Mouse (Mus musculus) heart, embryonic 15.5 days (tissue): ENCODE measurements around the gene Gsg1l2. TPM values are rescaled to one million over a fixed set of nuclear protein-coding genes. Genes with fewer than 3 reads are reported as not detected.
A peak's percentile ranks its signal among the peaks of the same experiment; 100 is the strongest.

Experiments
- ATAC-seq: fragments of 200-750 bp; cut with Nextera tagmentation; replicated peaks from 2 replicates; pipeline ENCODE4 v1.8.0; 2017; ENCODE audit warnings: low read depth, moderate TSS enrichment; ENCODE audit not compliant: insufficient number of reproducible peaks, insufficient read depth, low FRiP score
- H3K27ac ChIP-seq: fragments of 300-500 bp; sonication (generic); 2 replicates; pipeline ENCODE4 v1.5.1; 2015; ENCODE audit warnings: mild to moderate bottlenecking, inconsistent platforms
- H3K27me3 ChIP-seq: fragments of 300-500 bp; sonication (generic); 2 replicates; pipeline ENCODE4 v1.6.1; 2015; ENCODE audit warnings: inconsistent platforms
- H3K36me3 ChIP-seq: fragments of 300-500 bp; sonication (generic); 2 replicates; pipeline ENCODE4 v1.6.1; 2015; ENCODE audit warnings: mild to moderate bottlenecking, inconsistent platforms
- H3K4me1 ChIP-seq: fragments of 300-500 bp; sonication (generic); replicated peaks from 2 replicates; pipeline ENCODE4 v1.6.1; 2015; ENCODE audit warnings: inconsistent platforms
- H3K4me2 ChIP-seq: fragments of 300-500 bp; sonication (generic); 2 replicates; pipeline ENCODE4 v1.6.1; 2015; ENCODE audit warnings: inconsistent platforms, mild to moderate bottlenecking, moderate library complexity
- H3K4me3 ChIP-seq: fragments of 300-500 bp; sonication (generic); 2 replicates; pipeline ENCODE4 v1.5.1; 2015; ENCODE audit warnings: mild to moderate bottlenecking, inconsistent platforms
- H3K9ac ChIP-seq: fragments of 300-500 bp; sonication (generic); 2 replicates; pipeline ENCODE4 v1.6.1; 2015; ENCODE audit warnings: mild to moderate bottlenecking, inconsistent platforms
- H3K9me3 ChIP-seq: fragments of 300-500 bp; sonication (generic); replicated peaks from 2 replicates; pipeline ENCODE4 v1.6.1; 2016; ENCODE audit warnings: inconsistent platforms
- WGBS: fragments of 180-500 bp; shearing (Covaris S2); methylation state at CpG from one replicate; pipeline ENCODE4 v1.1.7; 2015; ENCODE audit warnings: mixed read lengths; 5-methylcytosine and 5-hydroxymethylcytosine counted together
- polyA plus RNA-seq: library from polyadenylated mRNA; unstranded; fragments of >200 nt; fragmentation: Nextera tagmentation; extraction: Ambion mirVana; gene quantifications from 2 replicates; pipeline ENCODE4 v1.2.1, GENCODE M21; 2015

The Gsg1l2 gene
- polyA plus RNA-seq = not detected in 2 replicates

GRCm38 (mm10) chr11:67774379-67774778 lies at the start of gene Gsg1l2:
Gsg1l2 (plus strand) TSS chr11:67774608.
- WGBS = 79% methylated on average over 12 of the region's 12 CpGs

GRCm38 (mm10) chr11:67727095-67727494 lies 47.3 kb upstream of the Gsg1l2 start:
- H3K27ac ChIP-seq = peak overlapping the region; percentile 60
- no peak overlapping the region for H3K4me2 ChIP-seq
- 42% methylated on average over 6 of the region's 6 CpGs for WGBS
- no peaks in the 10 kb centered on the region for H3K9me3 ChIP-seq
- H3K4me1 ChIP-seq = peaks cover 9% of the 10 kb centered on the region
- H3K4me3 ChIP-seq = no peak overlapping the region
- H3K9ac ChIP-seq = no peak overlapping the region
- no peaks in the 10 kb centered on the region for H3K27me3 ChIP-seq
- ATAC-seq = no peak
- no peaks in the 10 kb centered on the region for H3K36me3 ChIP-seq

More at GRCm38 (mm10) chr11:67774379-67774778, at the start of gene Gsg1l2:
- Histone ChIP-seq H3K27me3 (no peaks in the 10 kb centered on the region), H3K9ac (no peak within 1 kb of the TSS), H3K4me1 (no peaks in the 10 kb centered on the region; the same call in 1 of the 2 replicates), H3K9me3 (no peaks in the 10 kb centered on the region), H3K4me3 (no peak within 1 kb of the TSS), H3K36me3 (no peaks in the 10 kb centered on the region), H3K27ac (no peak within 1 kb of the TSS), H3K4me2 (no peak within 1 kb of the TSS)
- ATAC-seq = no peak

GRCm38 (mm10) chr11:67728726-67729125 lies 45.7 kb upstream of the Gsg1l2 start:
- Histone ChIP-seq H3K4me2 (no peak overlapping the region), H3K9me3 (no peaks in the 10 kb centered on the region), H3K4me3 (no peak overlapping the region), H3K27me3 (no peaks in the 10 kb centered on the region), H3K9ac (no peak overlapping the region), H3K36me3 (no peaks in the 10 kb centered on the region), H3K4me1 (peaks cover 9% of the 10 kb centered on the region), H3K27ac (no peak overlapping the region)
- ATAC-seq = no peak

GRCm38 (mm10) chr11:67731056-67731455 lies 43.4 kb upstream of the Gsg1l2 start:
- H3K9ac ChIP-seq = no peak overlapping the region
- WGBS = 82% methylated on average over 2 of the region's 2 CpGs
- no peak overlapping the region for H3K4me2 ChIP-seq
- no peak overlapping the region for H3K4me3 ChIP-seq
- no peak for ATAC-seq
- no peak overlapping the region for H3K27ac ChIP-seq
- H3K27me3 ChIP-seq = no peaks in the 10 kb centered on the region
- peaks cover 9% of the 10 kb centered on the region for H3K4me1 ChIP-seq
- H3K36me3 ChIP-seq = no peaks in the 10 kb centered on the region
- H3K9me3 ChIP-seq = no peaks in the 10 kb centered on the region

- ATAC-seq = no peak
Observed at GRCm38 (mm10) chr11:67733726-67734125, 40.7 kb upstream of the Gsg1l2 start.

GRCm38 (mm10) chr11:67734597-67734996 lies 39.8 kb upstream of the Gsg1l2 start:
- Histone ChIP-seq H3K4me3 (no peak overlapping the region), H3K4me1 (no peaks in the 10 kb centered on the region), H3K9me3 (no peaks in the 10 kb centered on the region), H3K9ac (no peak overlapping the region), H3K36me3 (no peaks in the 10 kb centered on the region), H3K27me3 (no peaks in the 10 kb centered on the region), H3K4me2 (no peak overlapping the region), H3K27ac (no peak overlapping the region)
- WGBS = 61% methylated on average over 3 of the region's 3 CpGs
- ATAC-seq = no peak

More at GRCm38 (mm10) chr11:67733726-67734125, 40.7 kb upstream of the Gsg1l2 start:
- H3K9ac ChIP-seq = no peak overlapping the region
- H3K9me3 ChIP-seq = no peaks in the 10 kb centered on the region
- H3K27ac ChIP-seq = no peak overlapping the region
- 69% methylated on average over 1 of the region's 1 CpGs for WGBS
- H3K4me2 ChIP-seq = no peak overlapping the region
- H3K4me3 ChIP-seq = no peak overlapping the region
- no peaks in the 10 kb centered on the region for H3K27me3 ChIP-seq
- no peaks in the 10 kb centered on the region for H3K4me1 ChIP-seq
- H3K36me3 ChIP-seq = no peaks in the 10 kb centered on the region

- no peak for ATAC-seq
- H3K4me2 ChIP-seq = no peak overlapping the region
Observed at GRCm38 (mm10) chr11:67738345-67738744, 36.1 kb upstream of the Gsg1l2 start.

GRCm38 (mm10) chr11:67738846-67739490 lies 35.4 kb upstream of the Gsg1l2 start:
- Histone ChIP-seq H3K36me3 (no peaks in the 10 kb centered on the region), H3K9me3 (no peaks in the 10 kb centered on the region), H3K4me2 (no peak overlapping the region), H3K4me1 (no peaks in the 10 kb centered on the region), H3K9ac (no peak overlapping the region), H3K27ac (no peak overlapping the region), H3K27me3 (no peaks in the 10 kb centered on the region), H3K4me3 (no peak overlapping the region)
- 86% methylated on average over 5 of the region's 5 CpGs for WGBS
- ATAC-seq = no peak

More at GRCm38 (mm10) chr11:67738345-67738744, 36.1 kb upstream of the Gsg1l2 start:
- Histone ChIP-seq H3K27ac (no peak overlapping the region), H3K4me1 (no peaks in the 10 kb centered on the region), H3K9ac (no peak overlapping the region), H3K27me3 (no peaks in the 10 kb centered on the region), H3K9me3 (no peaks in the 10 kb centered on the region), H3K36me3 (no peaks in the 10 kb centered on the region), H3K4me3 (no peak overlapping the region)
- 76% methylated on average over 6 of the region's 6 CpGs for WGBS

GRCm38 (mm10) chr11:67741569-67741968 lies 32.8 kb upstream of the Gsg1l2 start:
- Histone ChIP-seq H3K4me3 (no peak overlapping the region), H3K27ac (no peak overlapping the region), H3K4me1 (no peaks in the 10 kb centered on the region), H3K9ac (no peak overlapping the region), H3K9me3 (no peaks in the 10 kb centered on the region), H3K4me2 (no peak overlapping the region), H3K27me3 (no peaks in the 10 kb centered on the region), H3K36me3 (no peaks in the 10 kb centered on the region)
- ATAC-seq = no peak

GRCm38 (mm10) chr11:67756287-67756686 lies 18.1 kb upstream of the Gsg1l2 start:
- Histone ChIP-seq H3K4me2 (no peak overlapping the region), H3K27me3 (no peaks in the 10 kb centered on the region), H3K36me3 (no peaks in the 10 kb centered on the region), H3K9me3 (no peaks in the 10 kb centered on the region), H3K4me3 (no peak overlapping the region), H3K27ac (no peak overlapping the region), H3K9ac (no peak overlapping the region), H3K4me1 (no peaks in the 10 kb centered on the region)
- no peak for ATAC-seq
- 82% methylated on average over 1 of the region's 1 CpGs for WGBS

- H3K4me1 ChIP-seq = no peaks in the 10 kb centered on the region
- ATAC-seq = no peak
- no peaks in the 10 kb centered on the region for H3K36me3 ChIP-seq
- H3K9ac ChIP-seq = no peak overlapping the region
- no peak overlapping the region for H3K4me2 ChIP-seq
- H3K27ac ChIP-seq = no peak overlapping the region
- H3K4me3 ChIP-seq = no peak overlapping the region
- H3K27me3 ChIP-seq = no peaks in the 10 kb centered on the region
- 63% methylated on average over 15 of the region's 15 CpGs for WGBS
- no peaks in the 10 kb centered on the region for H3K9me3 ChIP-seq
Observed at GRCm38 (mm10) chr11:67757373-67758167, 16.8 kb upstream of the Gsg1l2 start.
